Mouse (Mus musculus): Measurements from ENCODE around the gene Krtap5-2.

Gene Krtap5-2

DNA sequence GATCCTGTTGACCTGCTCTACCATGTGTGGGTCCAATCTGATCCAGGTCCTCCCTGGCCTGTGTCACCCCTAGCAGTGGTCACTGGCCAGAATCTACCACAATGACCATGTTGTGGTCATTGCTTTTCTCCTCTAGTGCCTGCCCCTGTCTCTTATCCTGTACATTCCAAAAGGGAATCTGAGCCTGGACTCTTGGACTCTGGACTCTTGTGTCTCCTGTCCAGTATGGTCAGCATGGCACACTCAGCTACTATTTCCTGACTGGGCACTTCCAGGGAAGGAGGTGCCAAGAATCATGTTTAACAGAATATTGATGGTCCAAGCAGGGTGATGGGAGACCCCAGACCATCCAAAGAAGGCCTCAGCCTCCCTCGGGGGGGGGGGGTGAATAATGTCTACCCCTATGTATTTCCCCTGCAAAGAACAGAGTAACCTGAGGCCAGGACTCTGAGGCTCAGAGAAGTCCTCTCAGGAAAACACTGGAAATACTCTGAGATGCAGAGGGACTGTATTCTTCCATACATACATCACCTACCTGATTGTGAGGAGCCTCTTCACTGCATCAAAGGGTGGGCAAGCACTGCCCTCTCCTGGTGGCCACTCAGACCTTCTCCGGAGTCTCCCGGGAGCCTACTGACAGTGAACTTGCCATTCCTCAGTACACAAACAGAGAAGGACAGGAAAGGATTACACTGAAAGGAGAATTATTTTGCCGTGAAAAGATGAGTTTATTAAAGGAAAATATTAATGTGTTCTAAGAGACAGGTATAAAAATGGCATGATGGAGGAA is 41.4 kb downstream of the Krtap5-2 start:
- DNase-seq = no peak

GRCm38 (mm10) chr7:142128843-142129242 is 47.0 kb downstream of the Krtap5-2 start:
- DNase-seq = no peak

Measured in thymus, postnatal 36 days (tissue).